Mouse (Mus musculus): Measurements from ENCODE around the gene Il17rc. TPM values are rescaled to one million over a fixed set of nuclear protein-coding genes. Genes with fewer than 3 reads are reported as not detected.

Il17rc gene
- total and polyA plus RNA-seq, 2 experiments from 2014 or later, result 3.8 to 4.3 TPM

DNA sequence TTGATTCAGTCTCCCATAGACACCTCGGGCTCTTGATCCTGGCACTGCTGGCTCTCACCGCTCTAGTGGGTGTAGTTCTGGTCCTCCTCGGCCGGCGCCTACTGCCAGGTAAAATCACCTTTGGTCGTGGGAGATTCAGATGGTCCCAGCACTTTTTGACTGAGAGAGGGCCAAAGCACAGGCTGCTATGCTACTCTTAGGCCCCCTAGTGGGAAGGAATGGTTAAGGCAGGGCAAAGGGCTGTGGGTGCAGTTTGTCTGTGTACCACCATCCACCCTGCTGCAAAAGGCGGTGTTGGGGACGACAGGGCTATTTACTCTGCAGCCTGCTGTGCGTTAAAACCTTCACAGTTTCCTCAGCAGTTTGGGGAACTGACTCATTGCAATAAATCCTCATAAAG, 2.2 kb upstream of the Il17rc start:
- no peak overlapping the region for H3K27ac ChIP-seq (ENCODE audit: low read depth, low read length)
- H3K9me3 ChIP-seq (ENCODE audit: low read length), result no peaks in the 10 kb centered on the region
- H3K4me2 ChIP-seq (ENCODE audit: low read depth), result peak overlapping the region; percentile 59
- H3K9ac ChIP-seq, result peak overlapping the region; percentile 41; the same call in 1 of the 2 replicates
- ATAC-seq (peak; percentile 89), DNase-seq (peak; percentile 74)
- 8% methylated on average over 9 of the region's 9 CpGs for WGBS
- H3K4me1 ChIP-seq (ENCODE audit: insufficient read depth), result 0 out of 2 replicates have a peak, but pooled peaks cover 4% of the 10 kb centered on the region
- peaks cover 13% of the 10 kb centered on the region for H3K27me3 ChIP-seq (ENCODE audit: insufficient read depth, low read length)
- peak; percentile 75 for TF ChIP-seq CTCF (IDR thresholded peaks at IDR 0.05; ENCODE audit: low read depth)
- no peaks in the 10 kb centered on the region for H3K36me3 ChIP-seq (ENCODE audit: insufficient read depth)
- peak overlapping the region; percentile 29 for H3K4me3 ChIP-seq (ENCODE audit: low read depth, low read length)

GRCm38 (mm10) chr6:113469432-113469831, 1.8 kb upstream of the Il17rc start:
- peak overlapping the region; percentile 59 for H3K4me2 ChIP-seq (ENCODE audit: low read depth)
- H3K4me3 ChIP-seq (ENCODE audit: low read depth, low read length), result peak overlapping the region; percentile 29
- H3K9ac ChIP-seq, result peak overlapping the region; percentile 41
- H3K27me3 ChIP-seq (ENCODE audit: insufficient read depth, low read length), result peaks cover 13% of the 10 kb centered on the region
- no peaks in the 10 kb centered on the region for H3K9me3 ChIP-seq (ENCODE audit: low read length)
- H3K4me1 ChIP-seq (ENCODE audit: insufficient read depth), result 0 out of 2 replicates have a peak, but pooled peaks cover 4% of the 10 kb centered on the region
- DNase-seq (peak; percentile 76), ATAC-seq (peak; percentile 85)
- peak; percentile 85 for TF ChIP-seq CTCF (IDR thresholded peaks at IDR 0.05; ENCODE audit: low read depth)
- H3K27ac ChIP-seq (ENCODE audit: low read depth, low read length), result no peak overlapping the region
- H3K36me3 ChIP-seq (ENCODE audit: insufficient read depth), result no peaks in the 10 kb centered on the region
- 1% methylated on average over 31 of the region's 31 CpGs for WGBS

DNA sequence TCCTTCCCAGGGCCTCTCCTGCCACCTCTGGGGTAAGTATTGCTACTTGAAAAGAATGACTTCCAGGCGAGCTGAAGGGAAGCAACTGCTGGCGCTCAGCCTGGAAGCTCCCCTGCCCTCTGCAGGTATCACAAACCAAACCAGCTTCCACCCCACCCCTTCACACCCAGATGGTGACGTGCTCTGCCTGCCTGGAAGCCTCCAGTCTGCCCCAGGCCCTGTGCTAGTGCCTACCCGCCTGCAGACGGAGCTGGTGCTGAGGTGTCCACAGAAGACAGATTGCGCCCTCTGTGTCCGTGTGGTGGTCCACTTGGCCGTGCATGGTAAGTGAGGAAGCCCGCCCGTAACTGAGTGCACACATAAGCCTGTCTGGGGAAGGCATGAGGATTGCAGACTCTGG, 834 bp downstream of the Il17rc start:
- no peak overlapping the region for H3K4me2 ChIP-seq (ENCODE audit: low read depth)
- DNase-seq (no peak), ATAC-seq (no peak)
- no peaks in the 10 kb centered on the region for H3K36me3 ChIP-seq (ENCODE audit: insufficient read depth)
- H3K9ac ChIP-seq, result no peak overlapping the region
- 0 out of 2 replicates have a peak, but pooled peaks cover 4% of the 10 kb centered on the region for H3K4me1 ChIP-seq (ENCODE audit: insufficient read depth)
- no peak overlapping the region for H3K27ac ChIP-seq (ENCODE audit: low read depth, low read length)
- no peak overlapping the region for H3K4me3 ChIP-seq (ENCODE audit: low read depth, low read length)
- TF ChIP-seq CTCF (IDR thresholded peaks at IDR 0.05; ENCODE audit: low read depth), result no peak
- whole genome bisulfite sequencing, result 59% methylated on average over 10 of the region's 10 CpGs
- no peaks in the 10 kb centered on the region for H3K9me3 ChIP-seq (ENCODE audit: low read length)
- H3K27me3 ChIP-seq (ENCODE audit: insufficient read depth, low read length), result peaks cover 13% of the 10 kb centered on the region

GRCm38 (mm10) chr6:113473246-113473645, 2.0 kb downstream of the Il17rc start:
- no peak for TF ChIP-seq CTCF (IDR thresholded peaks at IDR 0.05; ENCODE audit: low read depth)
- ATAC-seq (no peak), DNase-seq (no peak)
- WGBS, result 81% methylated on average over 2 of the region's 2 CpGs
- Histone ChIP-seq H3K9me3 (ENCODE audit: low read length) (no peaks in the 10 kb centered on the region), H3K36me3 (ENCODE audit: insufficient read depth) (no peaks in the 10 kb centered on the region), H3K4me1 (ENCODE audit: insufficient read depth) (0 out of 2 replicates have a peak, but pooled peaks cover 4% of the 10 kb centered on the region), H3K27ac (ENCODE audit: low read depth, low read length) (no peak overlapping the region), H3K4me2 (ENCODE audit: low read depth) (no peak overlapping the region), H3K4me3 (ENCODE audit: low read depth, low read length) (no peak overlapping the region), H3K27me3 (ENCODE audit: insufficient read depth, low read length) (peaks cover 13% of the 10 kb centered on the region), H3K9ac (no peak overlapping the region)

GRCm38 (mm10) chr6:113473715-113474114, 2.5 kb downstream of the Il17rc start:
- no peak overlapping the region for H3K4me3 ChIP-seq (ENCODE audit: low read depth, low read length)
- H3K9ac ChIP-seq, result no peak overlapping the region
- no peaks in the 10 kb centered on the region for H3K9me3 ChIP-seq (ENCODE audit: low read length)
- no peak for ATAC-seq
- H3K4me1 ChIP-seq (ENCODE audit: insufficient read depth), result 0 out of 2 replicates have a peak, but pooled peaks cover 4% of the 10 kb centered on the region
- no peak overlapping the region for H3K4me2 ChIP-seq (ENCODE audit: low read depth)
- TF ChIP-seq CTCF (IDR thresholded peaks at IDR 0.05; ENCODE audit: low read depth), result no peak
- no peak for DNase-seq
- H3K27ac ChIP-seq (ENCODE audit: low read depth, low read length), result no peak overlapping the region
- no peaks in the 10 kb centered on the region for H3K36me3 ChIP-seq (ENCODE audit: insufficient read depth)
- H3K27me3 ChIP-seq (ENCODE audit: insufficient read depth, low read length), result peaks cover 13% of the 10 kb centered on the region
- 91% methylated on average over 6 of the region's 6 CpGs for WGBS

GRCm38 (mm10) chr6:113477353-113477752, 6.1 kb downstream of the Il17rc start:
- H3K4me3 ChIP-seq (ENCODE audit: low read depth, low read length), result no peak overlapping the region
- no peaks in the 10 kb centered on the region for H3K9me3 ChIP-seq (ENCODE audit: low read length)
- WGBS, result 63% methylated on average over 7 of the region's 7 CpGs
- H3K4me1 ChIP-seq (ENCODE audit: insufficient read depth), result no peaks in the 10 kb centered on the region
- no peak overlapping the region for H3K27ac ChIP-seq (ENCODE audit: low read depth, low read length)
- no peak overlapping the region for H3K4me2 ChIP-seq (ENCODE audit: low read depth)
- ATAC-seq (no peak), DNase-seq (no peak)
- no peak for TF ChIP-seq CTCF (IDR thresholded peaks at IDR 0.05; ENCODE audit: low read depth)
- H3K36me3 ChIP-seq (ENCODE audit: insufficient read depth), result no peaks in the 10 kb centered on the region
- H3K9ac ChIP-seq, result no peak overlapping the region
- H3K27me3 ChIP-seq (ENCODE audit: insufficient read depth, low read length), result no peaks in the 10 kb centered on the region

DNA sequence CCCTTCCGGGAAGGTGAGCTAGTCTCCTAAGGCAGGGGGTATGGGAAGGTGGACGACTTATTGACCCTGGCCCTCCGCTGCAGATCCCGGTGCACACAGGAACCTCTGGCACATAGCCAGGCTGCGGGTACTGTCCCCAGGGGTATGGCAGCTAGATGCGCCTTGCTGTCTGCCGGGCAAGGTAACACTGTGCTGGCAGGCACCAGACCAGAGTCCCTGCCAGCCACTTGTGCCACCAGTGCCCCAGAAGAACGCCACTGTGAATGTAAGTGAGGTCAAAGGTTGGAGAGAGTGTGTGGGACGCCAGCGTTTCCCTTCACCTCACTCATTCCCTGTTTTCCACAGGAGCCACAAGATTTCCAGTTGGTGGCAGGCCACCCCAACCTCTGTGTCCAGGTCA, 7.7 kb downstream of the Il17rc start:
- Histone ChIP-seq H3K9me3 (ENCODE audit: low read length) (no peaks in the 10 kb centered on the region), H3K9ac (no peak overlapping the region), H3K27ac (ENCODE audit: low read depth, low read length) (no peak overlapping the region), H3K27me3 (ENCODE audit: insufficient read depth, low read length) (no peaks in the 10 kb centered on the region), H3K4me2 (ENCODE audit: low read depth) (no peak overlapping the region), H3K4me3 (ENCODE audit: low read depth, low read length) (no peak overlapping the region), H3K4me1 (ENCODE audit: insufficient read depth) (peaks cover 4% of the 10 kb centered on the region), H3K36me3 (ENCODE audit: insufficient read depth) (no peaks in the 10 kb centered on the region)
- DNase-seq (no peak), ATAC-seq (no peak)
- 79% methylated on average over 10 of the region's 10 CpGs for WGBS
- no peak for TF ChIP-seq CTCF (IDR thresholded peaks at IDR 0.05; ENCODE audit: low read depth)
